Mouse (Mus musculus): Measurements from ENCODE around the gene Ccdc33. TPM values are rescaled to one million over a fixed set of nuclear protein-coding genes. Genes with fewer than 3 reads are reported as not detected.

Ccdc33 gene
- total and polyA plus RNA-seq, 3 experiments, result 0.21 to 1.0 TPM; not detected in 1

DNA sequence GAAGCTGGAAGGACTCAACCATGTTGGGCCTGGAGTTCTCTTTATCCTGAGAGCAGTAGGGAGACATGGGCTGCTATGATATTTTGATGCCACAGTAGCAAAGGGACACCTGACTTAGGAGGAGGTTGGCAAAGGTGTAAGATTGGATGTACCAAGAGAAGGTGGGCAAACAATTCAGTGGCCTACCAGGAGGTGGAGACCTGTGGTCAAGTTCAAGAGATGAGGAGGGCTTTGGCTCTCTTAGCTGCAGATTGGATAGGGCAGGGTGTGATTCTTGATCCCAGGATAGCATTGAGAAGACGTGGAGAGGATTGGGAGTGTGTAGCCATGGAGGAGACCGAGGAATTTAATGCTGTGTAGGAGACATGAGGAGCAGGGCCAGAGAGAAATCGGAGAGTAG is 24.8 kb downstream of the Ccdc33 start:
- Histone ChIP-seq H3K4me3 (replicated peaks in 1 of 3; ENCODE audit: low read depth in 2 of 3, low read length in 2 of 3, poor library complexity in 1 of 3) (no peak overlapping the region), H3K79me2 (replicated peaks; ENCODE audit: control insufficient read depth, extremely low read depth, insufficient read depth, poor library complexity, severe bottlenecking) (no peaks in the 10 kb centered on the region), H3K36me3 (replicated peaks in 1 of 2; ENCODE audit: control insufficient read depth in 1 of 2, insufficient read depth in 1 of 2, low read length in 1 of 2) (no peaks in the 10 kb centered on the region), H3K27ac (ENCODE audit: insufficient read depth, low read depth) (no peak overlapping the region), H3K9me3 (replicated peaks; ENCODE audit: low read length) (no peaks in the 10 kb centered on the region), H3K4me2 (ENCODE audit: insufficient read depth, low read depth, poor library complexity, severe bottlenecking) (no peak overlapping the region), H3K27me3 (replicated peaks) (peaks cover 5% of the 10 kb centered on the region), H3K4me1 (ENCODE audit: control insufficient read depth in 1 of 2, insufficient read depth in 2 of 2) (peaks cover 0 to 28% of the 10 kb centered on the region in 2 experiments; a peak in 2 of 4 replicates), H3K9ac (ENCODE audit: insufficient read depth, low read depth) (no peak overlapping the region)
- in situ Hi-C loops (cut with MboI; ENCODE audit: low pct_ligation_motif_present, low pct_unique_long_range_greater_than_20kb, low sequenced_read_pairs) (no loop called here), dilution Hi-C loops (cut with MboI; ENCODE audit: extremely low pct_ligation_motif_present, extremely low pct_unique_long_range_greater_than_20kb, low sequenced_read_pairs) (no loop called here)
- no peak for TF ChIP-seq IRF4 (IDR thresholded peaks at IDR 0.05; ENCODE audit: low read depth, low read length)
- TF ChIP-seq HCFC1 (IDR thresholded peaks at IDR 0.05; ENCODE audit: low read depth, low read length), result no peak
- TF ChIP-seq CTCF (conservative IDR thresholded peaks at IDR 0.05 in 1 of 2, IDR thresholded peaks at IDR 0.05 in 1 of 2; ENCODE audit: low read depth in 2 of 2, low read length in 2 of 2), result peak in 1 of 2 experiments; percentile 49; a peak in 2 of 4 replicates
- peak; percentile 47 for TF ChIP-seq SMC3 (IDR thresholded peaks at IDR 0.05; ENCODE audit: low read depth, low read length)
- TF ChIP-seq RAD21 (IDR thresholded peaks at IDR 0.05; ENCODE audit: low read depth, low read length), result peak; percentile 38
- no peak for TF ChIP-seq ELF1 (IDR thresholded peaks at IDR 0.05; ENCODE audit: low read depth, low read length)
- no peak for TF ChIP-seq TBP (conservative IDR thresholded peaks at IDR 0.05; ENCODE audit: low read depth, low read length)
- no peak for DNase-seq (ENCODE audit: extremely low read depth)

DNA sequence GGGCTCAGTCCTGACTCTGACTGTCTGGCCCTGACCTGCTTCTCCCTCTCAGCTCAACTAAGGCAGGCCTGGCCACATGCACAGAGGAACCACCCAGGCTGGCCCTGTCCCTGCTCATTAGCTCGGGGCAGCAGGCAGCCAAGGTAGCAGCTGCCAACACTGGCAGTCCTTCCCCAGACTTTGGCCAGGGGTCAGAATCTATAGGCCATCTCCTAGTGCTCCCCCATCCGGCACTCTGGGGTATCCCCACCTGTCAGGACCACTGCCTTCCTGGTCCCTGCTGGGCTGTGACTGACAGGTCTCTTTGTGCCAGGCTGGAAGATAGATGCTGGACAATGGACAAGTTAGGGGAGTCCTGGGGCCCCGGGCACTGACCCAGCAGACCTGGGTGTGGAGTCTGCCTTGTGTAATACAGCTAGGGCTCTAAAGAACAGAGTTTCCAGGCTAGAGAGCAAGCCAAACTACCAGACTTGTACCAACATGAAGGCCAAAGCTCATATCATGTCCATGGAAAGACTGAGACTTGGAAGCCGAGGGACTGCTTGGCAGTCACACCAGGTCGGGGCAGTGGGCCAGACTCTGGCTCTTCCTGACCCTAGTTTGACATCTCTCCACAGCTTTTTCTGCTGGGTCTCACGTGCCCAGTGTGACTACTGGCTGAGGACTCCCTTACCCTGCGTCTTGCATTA is 25.9 kb downstream of the Ccdc33 start:
- Histone ChIP-seq H3K27ac (ENCODE audit: insufficient read depth, low read depth) (no peak overlapping the region), H3K4me2 (ENCODE audit: insufficient read depth, low read depth, poor library complexity, severe bottlenecking) (no peak overlapping the region), H3K36me3 (replicated peaks in 1 of 2; ENCODE audit: control insufficient read depth in 1 of 2, insufficient read depth in 1 of 2, low read length in 1 of 2) (no peaks in the 10 kb centered on the region), H3K9me3 (replicated peaks; ENCODE audit: low read length) (no peaks in the 10 kb centered on the region), H3K4me1 (ENCODE audit: control insufficient read depth in 1 of 2, insufficient read depth in 2 of 2) (peaks cover 0 to 18% of the 10 kb centered on the region in 2 experiments; a peak in 2 of 4 replicates), H3K9ac (ENCODE audit: insufficient read depth, low read depth) (no peak overlapping the region), H3K4me3 (replicated peaks in 1 of 3; ENCODE audit: low read depth in 2 of 3, low read length in 2 of 3, poor library complexity in 1 of 3) (no peak overlapping the region), H3K27me3 (replicated peaks) (peaks cover 8% of the 10 kb centered on the region), H3K79me2 (replicated peaks; ENCODE audit: control insufficient read depth, extremely low read depth, insufficient read depth, poor library complexity, severe bottlenecking) (no peaks in the 10 kb centered on the region)
- TF ChIP-seq CHD1 (IDR thresholded peaks at IDR 0.05; ENCODE audit: low read depth, low read length) (no peak), ETS1 (conservative IDR thresholded peaks at IDR 0.05; ENCODE audit: low read depth, low read length) (no peak), POLR2AphosphoS2 (IDR thresholded peaks at IDR 0.05; ENCODE audit: low read depth, low read length) (no peak), NRF1 (IDR thresholded peaks at IDR 0.05; ENCODE audit: low read depth, low read length) (no peak), USF1 (IDR thresholded peaks at IDR 0.05; ENCODE audit: low read depth, low read length) (no peak), MAX (IDR thresholded peaks at IDR 0.05; ENCODE audit: low read length) (no peak), ELF1 (IDR thresholded peaks at IDR 0.05; ENCODE audit: low read depth, low read length) (no peak), ZNF384 (IDR thresholded peaks at IDR 0.05; ENCODE audit: low read depth, low read length) (no peak)
- in situ Hi-C loops (cut with MboI; ENCODE audit: low pct_ligation_motif_present, low pct_unique_long_range_greater_than_20kb, low sequenced_read_pairs), result no loop called here
- no peak for DNase-seq (ENCODE audit: extremely low read depth)
- dilution Hi-C loops (cut with MboI; ENCODE audit: extremely low pct_ligation_motif_present, extremely low pct_unique_long_range_greater_than_20kb, low sequenced_read_pairs), result no loop called here

Data from CH12.LX (cell line).